Mouse (Mus musculus) C2C12 (cell line): ENCODE measurements around the gene Ugt1a10.

ENCODE experiments used
- CTCF ChIP-seq: IDR thresholded peaks from one replicate; pipeline ENCODE4 v1.5.1; 2011; ENCODE audit not compliant: control insufficient read depth, insufficient read depth, insufficient read length
- FOSL1 ChIP-seq: IDR thresholded peaks from one replicate; pipeline ENCODE4 v1.8.0; 2011; ENCODE audit warnings: mild to moderate bottlenecking, low read length; ENCODE audit not compliant: poor library complexity, insufficient read depth, severe bottlenecking
- MAX ChIP-seq: IDR thresholded peaks from one replicate; pipeline ENCODE4 v1.6.1; 2011; ENCODE audit warnings: mild to moderate bottlenecking, control low read depth
- USF1 ChIP-seq: IDR thresholded peaks from one replicate; pipeline ENCODE4 v1.6.1; 2011; ENCODE audit warnings: low read depth, mild to moderate bottlenecking, control low read depth, moderate library complexity

DNA sequence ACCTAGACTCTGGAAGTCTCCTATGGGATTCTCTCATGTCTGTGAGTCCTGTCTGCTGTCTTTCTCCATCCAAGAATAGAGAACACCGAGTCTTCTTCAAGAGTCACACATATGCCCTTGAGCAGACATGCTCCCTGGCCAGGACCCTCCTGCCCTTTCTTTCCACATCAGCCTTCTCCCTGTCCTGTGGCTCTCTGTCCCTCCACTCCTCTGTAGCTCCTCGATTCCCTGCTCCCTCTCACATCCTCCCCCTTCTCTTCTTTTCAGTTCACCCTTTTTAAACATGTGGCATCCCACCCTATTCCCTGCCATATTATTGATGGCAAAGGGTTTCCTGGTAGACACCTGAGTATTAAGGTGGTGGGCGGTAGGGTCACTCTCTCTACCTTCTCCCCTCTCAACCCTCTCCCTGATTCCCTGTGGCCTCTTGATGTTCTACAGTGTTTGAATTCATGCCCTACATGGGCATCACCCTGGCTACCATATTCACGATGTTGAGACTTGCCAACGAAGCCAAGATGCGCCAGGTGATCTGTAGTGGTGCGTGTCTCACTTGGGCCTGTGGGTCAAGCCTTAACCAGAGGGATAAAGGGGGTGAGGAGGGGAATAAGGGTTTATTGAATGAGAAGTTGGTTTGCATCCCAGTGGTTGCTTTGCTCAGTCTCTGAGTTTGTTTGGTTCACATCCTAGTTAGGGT, 176.8 kb downstream of the Ugt1a10 start:
- TF ChIP-seq CTCF (no peak), USF1 (no peak), MAX (no peak), FOSL1 (no peak)
